Mouse (Mus musculus) lung, adult 2 months (tissue): ENCODE results near the gene Vsx1.

Experiments
- CTCF ChIP-seq: fragments of 200-500 bp; IDR thresholded peaks from 2 replicates; pipeline ENCODE4 v1.5.1; 2011; ENCODE audit warnings: mild to moderate bottlenecking, low read length, control low read depth; ENCODE audit not compliant: insufficient read depth
- POLR2A ChIP-seq: fragments of 200-500 bp; IDR thresholded peaks from 2 replicates; pipeline ENCODE4 v1.6.1; 2011; ENCODE audit warnings: low read depth, mild to moderate bottlenecking, control low read depth, low read length, borderline replicate concordance; ENCODE audit errors: extremely low read depth

- TF ChIP-seq CTCF (no peak), POLR2A (no peak)
Measured at GRCm38 (mm10) chr2:150638370-150638733, 50.8 kb downstream of the Vsx1 start.
